Mouse (Mus musculus) forebrain, embryonic 10.5 days (tissue): Measurements from ENCODE around the gene Tcf23. TPM values are rescaled to one million over a fixed set of nuclear protein-coding genes. Genes with fewer than 3 reads are reported as not detected.
A peak's percentile ranks its signal among the peaks of the same experiment; 100 is the strongest.

Source experiments
- DNase-seq: peaks from one replicate; pipeline ENCODE4 v3.0.0-alpha.2; 2017; ENCODE audit warnings: low spot score; ENCODE audit errors: extremely low spot score
- H3K27ac ChIP-seq: fragments of 300-500 bp; sonication (generic); 2 replicates; pipeline ENCODE4 v1.5.1; 2016; ENCODE audit warnings: mild to moderate bottlenecking
- H3K27me3 ChIP-seq: fragments of 300-500 bp; sonication (generic); 2 replicates; pipeline ENCODE4 v1.6.1; 2016; ENCODE audit warnings: mild to moderate bottlenecking; ENCODE audit not compliant: poor library complexity, severe bottlenecking
- H3K36me3 ChIP-seq: fragments of 300-500 bp; sonication (generic); replicated peaks from 2 replicates; pipeline ENCODE4 v1.6.1; 2016; ENCODE audit warnings: mild to moderate bottlenecking, moderate library complexity
- H3K4me1 ChIP-seq: fragments of 300-500 bp; sonication (generic); 2 replicates; pipeline ENCODE4 v1.6.1; 2016
- H3K4me3 ChIP-seq: fragments of 300-500 bp; sonication (generic); 2 replicates; pipeline ENCODE4 v1.5.1; 2016; ENCODE audit warnings: mild to moderate bottlenecking, moderate library complexity
- H3K9me3 ChIP-seq: fragments of 300-500 bp; sonication (generic); 2 replicates; pipeline ENCODE4 v1.6.1; 2016; ENCODE audit warnings: mild to moderate bottlenecking, moderate library complexity
- WGBS: fragments of 180-500 bp; shearing (Covaris S2); methylation state at CpG from one replicate; pipeline ENCODE4 v1.1.7; 2016; 5-methylcytosine and 5-hydroxymethylcytosine counted together
- polyA plus RNA-seq: library from polyadenylated mRNA; unstranded; fragments of >200 nt; fragmentation: Nextera tagmentation; extraction: Ambion mirVana; gene quantifications from 2 replicates; pipeline ENCODE4 v1.2.1, GENCODE M21; 2016

The Tcf23 gene
- polyA plus RNA-seq, 1 experiment from 2014 or later = not detected

- Histone ChIP-seq H3K27me3 (no peaks in the 10 kb centered on the region), H3K4me1 (peaks cover 15% of the 10 kb centered on the region), H3K27ac (no peak overlapping the region), H3K4me3 (no peak overlapping the region), H3K36me3 (no peaks in the 10 kb centered on the region), H3K9me3 (no peaks in the 10 kb centered on the region)
- no peak for DNase-seq
- WGBS = 81% methylated on average over 9 of the region's 9 CpGs
These were observed 6.6 kb downstream of the Tcf23 start for GRCm38 (mm10) chr5:30974870-30975656.

GRCm38 (mm10) chr5:30982357-30982756 lies 13.9 kb downstream of the Tcf23 start:
- Histone ChIP-seq H3K9me3 (no peaks in the 10 kb centered on the region), H3K4me1 (no peaks in the 10 kb centered on the region), H3K27me3 (no peaks in the 10 kb centered on the region), H3K36me3 (no peaks in the 10 kb centered on the region), H3K4me3 (no peak overlapping the region), H3K27ac (no peak overlapping the region)
- no peak for DNase-seq
- WGBS = 22% methylated on average over 2 of the region's 2 CpGs

- no peak for DNase-seq
- WGBS = 80% methylated on average over 5 of the region's 5 CpGs
- no peak overlapping the region for H3K4me3 ChIP-seq
- no peaks in the 10 kb centered on the region for H3K27me3 ChIP-seq
- no peak overlapping the region for H3K27ac ChIP-seq
- no peaks in the 10 kb centered on the region for H3K4me1 ChIP-seq
- no peaks in the 10 kb centered on the region for H3K36me3 ChIP-seq
- no peaks in the 10 kb centered on the region for H3K9me3 ChIP-seq
These were observed 24.7 kb downstream of the Tcf23 start for GRCm38 (mm10) chr5:30992980-30993676.

- no peak for DNase-seq
- 70% methylated on average over 3 of the region's 3 CpGs for WGBS
- no peak overlapping the region for H3K4me3 ChIP-seq
- H3K36me3 ChIP-seq = no peaks in the 10 kb centered on the region
- no peaks in the 10 kb centered on the region for H3K4me1 ChIP-seq
- no peaks in the 10 kb centered on the region for H3K9me3 ChIP-seq
- no peak overlapping the region for H3K27ac ChIP-seq
- no peaks in the 10 kb centered on the region for H3K27me3 ChIP-seq
These were observed 25.6 kb downstream of the Tcf23 start for GRCm38 (mm10) chr5:30994074-30994473.

- WGBS = 80% methylated on average over 11 of the region's 11 CpGs
- H3K4me1 ChIP-seq = no peaks in the 10 kb centered on the region
- H3K4me3 ChIP-seq = no peak overlapping the region
- no peak overlapping the region for H3K27ac ChIP-seq
- no peaks in the 10 kb centered on the region for H3K9me3 ChIP-seq
- no peaks in the 10 kb centered on the region for H3K27me3 ChIP-seq
- no peaks in the 10 kb centered on the region for H3K36me3 ChIP-seq
- no peak for DNase-seq
These were observed 26.6 kb downstream of the Tcf23 start for GRCm38 (mm10) chr5:30994910-30995635.

- H3K27ac ChIP-seq = no peak overlapping the region
- no peak overlapping the region for H3K4me3 ChIP-seq
- peak; percentile 57 for DNase-seq
- no peaks in the 10 kb centered on the region for H3K36me3 ChIP-seq
- no peaks in the 10 kb centered on the region for H3K4me1 ChIP-seq
- H3K27me3 ChIP-seq = no peaks in the 10 kb centered on the region
- 25% methylated on average over 5 of the region's 5 CpGs for WGBS
- no peaks in the 10 kb centered on the region for H3K9me3 ChIP-seq
These were observed 29.8 kb downstream of the Tcf23 start for GRCm38 (mm10) chr5:30998306-30998705.

GRCm38 (mm10) chr5:30999324-30999723 lies 30.9 kb downstream of the Tcf23 start:
- no peak overlapping the region for H3K27ac ChIP-seq
- H3K4me3 ChIP-seq = no peak overlapping the region
- H3K36me3 ChIP-seq = no peaks in the 10 kb centered on the region
- H3K9me3 ChIP-seq = no peaks in the 10 kb centered on the region
- 72% methylated on average over 5 of the region's 5 CpGs for WGBS
- H3K27me3 ChIP-seq = no peaks in the 10 kb centered on the region
- no peak for DNase-seq
- 0 out of 2 replicates have a peak, but pooled peaks cover 3% of the 10 kb centered on the region for H3K4me1 ChIP-seq

GRCm38 (mm10) chr5:31000122-31000521 lies 31.7 kb downstream of the Tcf23 start:
- Histone ChIP-seq H3K4me3 (no peak overlapping the region), H3K4me1 (0 out of 2 replicates have a peak, but pooled peaks cover 3% of the 10 kb centered on the region), H3K36me3 (no peaks in the 10 kb centered on the region), H3K27me3 (no peaks in the 10 kb centered on the region), H3K27ac (no peak overlapping the region), H3K9me3 (no peaks in the 10 kb centered on the region)
- 80% methylated on average over 7 of the region's 7 CpGs for WGBS
- no peak for DNase-seq

- no peak for DNase-seq
- H3K27me3 ChIP-seq = no peaks in the 10 kb centered on the region
- H3K36me3 ChIP-seq = no peaks in the 10 kb centered on the region
- H3K4me1 ChIP-seq = 0 out of 2 replicates have a peak, but pooled peaks cover 3% of the 10 kb centered on the region
- no peaks in the 10 kb centered on the region for H3K9me3 ChIP-seq
- no peak overlapping the region for H3K4me3 ChIP-seq
- no peak overlapping the region for H3K27ac ChIP-seq
- WGBS = 86% methylated on average over 2 of the region's 2 CpGs
These were observed 32.5 kb downstream of the Tcf23 start for GRCm38 (mm10) chr5:31000993-31001392.

GRCm38 (mm10) chr5:31001560-31001959 lies 33.1 kb downstream of the Tcf23 start:
- Histone ChIP-seq H3K4me3 (no peak overlapping the region), H3K27me3 (no peaks in the 10 kb centered on the region), H3K4me1 (0 out of 2 replicates have a peak, but pooled peaks cover 3% of the 10 kb centered on the region), H3K27ac (no peak overlapping the region), H3K9me3 (no peaks in the 10 kb centered on the region), H3K36me3 (no peaks in the 10 kb centered on the region)
- WGBS = 77% methylated on average over 4 of the region's 4 CpGs
- no peak for DNase-seq

GRCm38 (mm10) chr5:31004184-31004583 lies 35.7 kb downstream of the Tcf23 start:
- Histone ChIP-seq H3K9me3 (no peaks in the 10 kb centered on the region), H3K27ac (no peak overlapping the region), H3K4me3 (no peak overlapping the region), H3K36me3 (no peaks in the 10 kb centered on the region), H3K27me3 (no peaks in the 10 kb centered on the region), H3K4me1 (0 out of 2 replicates have a peak, but pooled peaks cover 3% of the 10 kb centered on the region)
- WGBS = 7% methylated on average over 5 of the region's 5 CpGs
- peak; percentile 88 for DNase-seq

- H3K9me3 ChIP-seq = no peaks in the 10 kb centered on the region
- DNase-seq = no peak
- H3K36me3 ChIP-seq = no peaks in the 10 kb centered on the region
- no peaks in the 10 kb centered on the region for H3K27me3 ChIP-seq
- no peaks in the 10 kb centered on the region for H3K4me1 ChIP-seq
- H3K27ac ChIP-seq = no peak overlapping the region
- H3K4me3 ChIP-seq = no peak overlapping the region
- 75% methylated on average over 3 of the region's 3 CpGs for WGBS
These were observed 44.3 kb downstream of the Tcf23 start for GRCm38 (mm10) chr5:31012737-31013136.
